Mouse (Mus musculus): ENCODE data around the gene Aplf. TPM values are rescaled to one million over a fixed set of nuclear protein-coding genes. Genes with fewer than 3 reads are reported as not detected.

Aplf gene
- 1 to 10 TPM; 2.3 to 3.4 TPM for total RNA-seq (2021)

DNA sequence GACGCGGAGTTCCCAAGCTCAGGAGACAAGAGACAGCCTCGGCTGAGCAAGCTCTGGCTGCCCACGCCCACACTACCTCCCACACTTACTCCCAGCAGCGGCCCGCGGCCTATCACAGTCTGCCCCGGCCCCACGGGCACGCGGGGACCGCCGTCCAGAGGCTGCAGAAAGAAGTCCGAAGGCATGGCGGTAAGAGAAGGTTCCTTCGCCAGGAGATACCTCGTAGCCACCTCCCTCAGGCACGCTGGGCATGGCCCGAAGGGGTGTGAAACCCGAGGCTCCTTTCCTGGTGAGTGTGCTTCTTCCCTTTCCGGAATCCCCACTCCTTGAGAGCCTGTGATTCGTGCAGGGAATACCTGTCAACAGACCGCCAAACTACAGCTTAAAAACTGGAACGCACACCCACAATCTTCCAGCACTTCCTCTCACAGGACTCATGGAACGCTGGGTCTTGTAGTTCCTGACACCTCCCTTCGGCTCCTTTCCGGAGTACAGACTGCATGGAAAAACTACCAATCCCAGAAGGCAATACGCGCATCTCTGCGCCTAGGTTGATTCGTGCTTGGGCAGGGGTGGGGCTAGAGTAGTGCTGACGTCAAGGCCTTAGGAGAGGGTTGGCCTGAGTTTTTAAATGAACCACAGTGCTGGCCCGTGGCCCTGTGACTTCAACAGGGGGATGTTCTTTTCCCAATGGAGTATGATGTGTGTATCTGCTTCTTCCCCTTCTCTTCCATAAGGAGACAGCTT, at the start of gene Aplf:
Gene Aplf, minus strand, starts transcription at position 423 of the 747 bp plus-strand sequence.
- DNase-seq: peak; percentile 81 to 84
- intact Hi-C loops (cut with DNase I): loop anchor here (2.0 to 5.0 kb wide), 3 partner anchors 140 to 275 kb away; partner anchors contain the start of gene Rab43

DNA sequence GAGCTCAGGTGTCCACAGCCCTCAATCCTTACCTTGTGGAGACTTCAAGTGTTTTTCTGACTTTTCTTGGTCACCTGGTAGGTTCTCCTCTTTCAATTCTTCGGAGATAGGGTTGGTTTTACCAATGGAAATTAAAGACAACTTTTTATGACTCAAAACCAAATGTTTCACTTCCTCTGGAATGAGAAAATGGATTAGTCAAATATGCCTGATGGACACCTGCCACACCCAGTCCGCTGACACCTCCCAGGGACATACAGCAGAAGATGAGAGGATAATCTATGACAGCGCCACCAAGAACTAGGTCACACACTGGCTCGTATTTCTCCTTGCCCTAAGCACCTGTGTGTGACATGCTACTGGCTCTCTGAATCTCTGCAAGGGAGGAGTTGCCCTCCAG, 42.1 kb upstream of the Aplf start:
- intact Hi-C loops (cut with DNase I): no loop called here
- DNase-seq: no peak

DNA sequence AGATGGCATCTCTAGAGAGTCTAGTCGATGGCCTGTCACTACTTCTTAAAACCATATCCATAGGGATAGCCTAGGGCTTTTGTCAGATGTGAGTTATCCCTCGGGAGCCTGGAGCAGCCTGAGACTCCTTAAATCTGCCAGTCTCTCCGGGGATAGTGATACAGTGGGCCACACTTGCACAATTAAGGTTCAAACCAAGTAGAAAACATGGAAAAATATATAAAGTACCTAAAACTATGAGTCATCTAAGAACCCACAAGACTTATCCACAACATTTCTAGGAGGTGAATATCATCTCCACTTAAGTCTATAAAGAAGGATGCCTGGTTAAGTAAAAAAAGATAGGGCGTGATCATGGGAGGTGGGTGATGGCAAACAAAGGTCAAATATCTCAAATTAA, 40.3 kb upstream of the Aplf start:
- no peak for DNase-seq
- intact Hi-C loops (cut with DNase I): no loop called here

- intact Hi-C loops (cut with DNase I): no loop called here
- peak in 1 of 2 experiments; percentile 8 for DNase-seq
These were observed 34.3 kb upstream of the Aplf start for GRCm38 (mm10) chr6:87706246-87706645.

- intact Hi-C loops (cut with DNase I): no loop called here
- DNase-seq: no peak
These were observed 24.6 kb upstream of the Aplf start for GRCm38 (mm10) chr6:87696544-87696943.

DNA sequence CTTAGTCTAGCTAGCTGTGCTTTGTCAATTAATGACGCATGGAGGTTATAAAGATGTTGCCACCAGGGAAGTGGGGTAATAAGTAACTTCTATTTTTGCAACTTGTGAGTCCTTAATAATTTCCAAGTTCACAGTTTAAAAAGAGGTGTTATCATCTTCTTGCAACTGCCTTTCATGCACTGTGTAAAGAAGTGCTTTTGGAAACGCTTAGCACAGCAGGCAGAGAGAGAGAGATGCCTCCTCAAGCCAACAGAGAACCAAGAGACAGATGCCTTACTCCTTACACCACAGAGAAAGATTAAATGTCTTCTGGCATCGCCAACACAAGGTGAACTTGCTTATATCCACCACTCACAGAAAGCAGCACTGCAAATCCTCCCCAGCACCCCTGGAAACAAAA, 24.0 kb upstream of the Aplf start:
- intact Hi-C loops (cut with DNase I): no loop called here
- no peak for DNase-seq

- DNase-seq: no peak
- intact Hi-C loops (cut with DNase I): no loop called here
These were observed 8.4 kb upstream of the Aplf start for GRCm38 (mm10) chr6:87680418-87680817.

GRCm38 (mm10) chr6:87672661-87673060, 668 bp upstream of the Aplf start:
- intact Hi-C loops (cut with DNase I): loop anchor here (5.0 kb wide), 2 partner anchors 140 to 275 kb away; partner anchors contain the start of gene Rab43
- no peak for DNase-seq

DNA sequence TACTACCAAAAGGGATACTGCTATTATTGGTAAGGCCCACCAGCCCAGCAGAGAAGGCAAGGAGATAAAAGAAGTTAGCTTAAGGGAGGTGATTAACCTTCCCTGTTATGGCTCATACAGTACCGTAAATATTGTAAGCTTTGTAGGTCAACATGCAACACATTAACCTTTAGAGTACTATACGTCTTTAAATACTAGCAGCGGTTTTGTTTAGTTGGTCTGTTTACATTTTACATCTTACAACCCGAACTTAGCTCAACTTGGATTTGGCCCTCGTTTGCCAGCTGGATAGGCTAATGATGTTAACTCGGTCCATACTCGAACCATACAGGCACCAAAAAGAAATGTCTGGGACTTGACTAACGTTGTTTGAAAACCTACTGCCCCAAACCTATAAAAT, 640 bp downstream of the Aplf start:
- intact Hi-C loops (cut with DNase I): loop anchor here (2.0 to 5.0 kb wide), 3 partner anchors 141 to 274 kb away; partner anchors contain the start of gene Rab43

DNA sequence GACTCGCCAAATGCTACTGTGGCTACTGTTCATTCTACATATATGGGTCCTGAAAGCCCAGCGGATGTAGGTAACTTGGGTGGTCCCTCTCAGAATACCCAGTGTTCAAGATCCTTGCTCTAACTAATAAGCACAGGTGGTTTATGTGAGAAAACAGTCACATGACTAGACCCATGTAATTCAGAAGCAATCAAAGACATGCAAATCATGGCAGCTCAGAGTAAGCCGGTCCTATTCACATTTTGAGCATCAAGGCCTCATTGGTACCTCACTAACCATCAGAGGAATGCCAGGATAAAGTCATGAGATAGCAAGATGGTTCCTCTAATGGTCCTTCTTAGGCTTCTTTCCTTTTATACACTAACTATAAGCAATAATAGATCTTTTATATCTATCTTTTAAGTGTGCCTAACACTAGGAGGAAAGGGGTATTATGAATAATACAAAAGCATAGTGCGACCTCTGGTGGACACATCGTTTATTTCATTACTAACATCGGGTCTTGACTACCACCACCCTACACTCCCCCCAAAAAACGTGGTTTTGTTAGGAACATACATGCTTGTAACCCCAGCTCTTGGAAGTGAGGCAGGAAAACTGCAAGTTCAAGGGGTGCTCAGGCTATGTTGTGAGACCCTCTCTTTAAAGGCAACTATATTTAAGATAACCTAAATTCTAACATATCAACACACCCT, 2.0 kb downstream of the Aplf start:
- peak; percentile 35 to 55 for DNase-seq
- intact Hi-C loops (cut with DNase I): loop anchor here (1.0 to 5.0 kb wide), 4 partner anchors 56 to 273 kb away; partner anchors contain the start of gene Rab43

More for the DNA sequence above, 640 bp downstream of the Aplf start:
- DNase-seq: no peak

DNA sequence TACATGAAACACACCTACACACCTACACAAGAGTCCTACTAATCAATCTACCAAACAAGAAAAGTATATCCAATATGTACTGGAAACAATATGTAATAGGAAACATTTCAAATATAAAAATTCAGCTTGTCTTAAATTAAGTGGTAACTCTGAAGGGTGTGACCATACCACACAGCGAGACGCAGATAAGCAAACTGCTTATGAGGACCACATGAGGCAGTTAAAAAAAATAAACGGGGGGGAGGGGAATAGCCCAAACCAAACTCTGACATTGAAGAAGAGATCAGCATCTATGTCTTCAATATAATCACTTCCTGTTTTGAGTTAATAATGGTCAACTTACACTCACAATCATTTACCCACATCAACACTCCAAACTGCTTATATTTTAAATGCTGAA, 3.3 kb downstream of the Aplf start:
- no peak for DNase-seq
- intact Hi-C loops (cut with DNase I): no loop called here

DNA sequence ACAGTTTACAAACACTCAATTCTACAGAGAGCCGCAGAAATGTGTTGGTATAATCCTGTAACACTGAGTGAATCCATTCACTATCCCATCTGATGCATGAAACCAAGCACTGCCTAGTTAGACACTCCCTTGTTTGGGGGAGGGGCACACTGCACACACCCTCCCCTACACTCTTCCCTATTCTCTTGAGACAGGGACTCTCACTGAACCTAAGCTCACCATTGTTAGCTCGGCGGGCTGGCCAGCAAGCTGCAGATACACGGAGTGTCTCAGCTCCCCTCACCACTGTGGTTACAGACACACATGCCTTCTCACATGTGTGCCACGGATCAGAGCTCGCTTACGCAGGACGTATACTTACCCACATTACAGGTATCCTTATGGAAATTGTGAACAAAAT, 4.2 kb downstream of the Aplf start:
- DNase-seq: no peak
- intact Hi-C loops (cut with DNase I): no loop called here

GRCm38 (mm10) chr6:87663445-87663844, 8.5 kb downstream of the Aplf start:
- intact Hi-C loops (cut with DNase I): no loop called here
- DNase-seq: no peak

DNA sequence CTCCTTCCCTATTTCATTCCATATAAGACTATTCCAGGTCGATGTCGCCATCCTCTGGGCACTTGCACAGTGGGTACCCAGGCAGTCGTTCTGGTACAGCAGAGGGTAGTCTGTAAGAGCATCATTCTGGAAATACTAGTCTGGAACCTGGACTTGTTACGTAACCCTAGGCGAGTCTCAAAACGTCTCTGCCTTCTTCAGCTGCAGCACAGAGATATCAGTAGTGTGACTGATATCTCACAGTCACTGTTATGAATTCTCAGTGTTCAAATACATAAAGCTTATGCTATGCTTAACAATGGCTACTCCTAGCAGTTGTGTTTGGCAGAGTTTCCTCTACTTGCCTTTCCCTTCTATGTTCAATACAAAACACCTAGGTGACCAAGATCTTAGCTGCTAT, 9.8 kb downstream of the Aplf start:
- DNase-seq: no peak
- intact Hi-C loops (cut with DNase I): no loop called here

DNA sequence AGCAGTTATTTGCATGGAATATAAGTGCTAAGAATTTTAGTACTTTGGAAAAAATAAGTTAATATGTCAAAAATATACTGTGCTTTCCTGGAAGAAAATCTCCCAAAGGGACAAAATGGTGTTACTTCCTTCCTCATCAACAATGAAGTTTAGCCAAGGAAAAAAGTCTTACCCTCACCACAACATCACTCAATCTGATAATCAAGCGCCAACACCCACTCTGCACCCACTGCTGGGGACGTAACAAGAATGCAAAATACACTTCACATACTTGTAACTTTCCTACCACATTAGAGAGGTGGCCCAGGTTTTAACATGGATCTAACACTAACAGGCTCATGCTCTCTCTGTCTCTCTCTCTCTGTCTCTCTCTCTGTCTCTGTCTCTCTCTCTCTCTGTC, 10.3 kb downstream of the Aplf start:
- intact Hi-C loops (cut with DNase I): no loop called here
- DNase-seq: no peak

GRCm38 (mm10) chr6:87658816-87659215, 13.2 kb downstream of the Aplf start:
- DNase-seq: no peak
- intact Hi-C loops (cut with DNase I): no loop called here

DNA sequence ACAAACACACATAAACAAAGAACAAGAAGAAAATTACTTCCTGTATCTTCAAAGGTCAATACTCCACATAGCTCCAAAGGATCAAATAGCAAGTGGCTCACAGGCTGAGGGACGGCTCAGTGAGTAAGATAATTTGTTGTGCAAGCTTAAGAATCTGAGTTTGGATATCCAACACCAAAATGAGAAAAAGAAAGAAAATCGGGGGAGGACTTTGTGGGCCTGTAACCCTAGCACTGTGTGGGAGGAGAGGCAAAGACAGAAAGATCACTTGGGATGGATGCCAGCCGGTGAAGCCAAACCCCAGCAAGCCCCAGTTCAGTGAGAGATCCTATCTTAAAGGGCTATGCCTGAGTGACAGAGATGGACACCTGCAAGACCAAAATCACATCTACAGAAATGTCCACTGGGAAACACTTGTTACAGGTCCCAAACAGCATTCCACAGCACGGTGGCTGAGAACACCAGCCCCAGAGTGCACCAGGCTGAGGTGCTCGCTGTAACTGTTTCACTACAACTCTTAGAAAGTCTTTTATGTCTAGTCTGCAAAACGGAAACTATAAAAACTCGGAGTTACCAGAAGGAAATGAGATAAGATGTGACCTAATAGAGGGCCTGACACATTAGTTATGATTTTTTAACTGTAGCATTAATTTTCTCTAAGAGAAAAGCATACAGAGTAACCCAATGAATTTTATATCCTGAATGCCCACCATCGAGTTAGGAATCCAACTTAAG, 17.9 kb downstream of the Aplf start:
- DNase-seq: no peak
- intact Hi-C loops (cut with DNase I): no loop called here

DNA sequence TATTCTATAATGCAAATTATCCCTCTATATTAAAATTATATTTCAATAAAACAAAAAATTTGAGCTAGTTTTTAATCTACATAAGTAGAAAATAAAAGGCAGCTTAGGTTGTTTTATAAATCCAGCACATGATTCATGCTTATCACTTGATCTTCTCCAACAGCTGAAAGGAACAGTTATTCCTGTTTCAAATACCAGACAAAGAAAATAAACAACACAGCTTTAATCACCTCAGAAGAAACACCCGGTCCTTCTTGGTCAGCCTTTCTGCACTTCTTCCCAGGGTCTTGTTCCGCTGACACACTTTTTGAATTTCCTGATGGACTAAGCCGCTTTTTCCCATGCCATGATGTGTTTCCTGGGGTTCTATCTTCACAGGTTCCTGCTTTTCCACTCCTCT, 18.5 kb downstream of the Aplf start:
- no peak for DNase-seq
- intact Hi-C loops (cut with DNase I): no loop called here

DNA sequence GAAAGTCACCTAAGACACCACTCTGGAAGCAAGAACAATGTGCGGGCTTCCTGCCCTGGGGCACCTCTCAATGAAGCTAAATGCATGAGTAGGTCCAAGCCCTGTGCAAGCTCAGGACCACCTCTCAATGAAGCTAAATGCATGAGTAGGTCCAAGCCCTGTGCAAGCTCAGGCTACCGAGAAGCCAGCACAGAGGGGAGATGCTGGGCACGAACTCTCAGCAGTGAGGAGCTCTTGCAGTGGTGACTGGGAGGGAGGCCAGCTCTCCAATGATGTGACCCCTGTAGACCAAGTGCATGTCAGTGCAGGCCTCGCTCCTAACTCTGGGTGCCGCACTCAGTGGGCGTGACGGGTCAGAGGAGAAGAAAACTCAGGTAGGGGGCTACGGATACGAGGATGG, 19.3 kb downstream of the Aplf start:
- intact Hi-C loops (cut with DNase I): no loop called here
- DNase-seq: no peak

DNA sequence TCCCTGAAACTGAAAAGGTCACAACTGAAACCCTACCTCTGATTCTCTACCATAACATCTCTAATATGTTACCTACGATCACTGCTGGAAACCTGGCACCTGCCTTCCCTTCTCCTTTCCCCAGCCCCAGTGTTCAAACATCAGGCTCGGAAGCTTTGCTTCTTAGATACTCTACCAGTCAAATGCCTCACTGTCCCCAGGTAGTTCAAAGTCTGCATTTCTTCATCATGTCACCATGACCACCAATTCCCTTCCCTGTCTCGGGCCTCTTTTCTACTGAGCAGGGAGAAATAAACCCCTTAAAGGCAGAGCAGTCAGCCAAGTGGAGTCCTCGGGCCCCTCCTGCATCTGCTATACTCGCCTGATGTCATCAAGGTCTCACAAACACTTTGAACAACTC, 20.2 kb downstream of the Aplf start:
- intact Hi-C loops (cut with DNase I): no loop called here
- DNase-seq: no peak

- no peak for DNase-seq
- intact Hi-C loops (cut with DNase I): no loop called here
These were observed 33.8 kb downstream of the Aplf start for GRCm38 (mm10) chr6:87638134-87638660.
